Mouse (Mus musculus) left cerebral cortex, adult 11 months (tissue): ENCODE measurements around the gene Ptms.
"Not testable (repeated sequence)": the region's sequence is repeated elsewhere in the genome, so short reads cannot be mapped to it uniquely, and the experiment has no call there.

Experiments
- DNase-seq: peaks from one replicate; pipeline ENCODE4 v3.0.0; 2022; ENCODE audit warnings: low spot score

Gene Ptms

DNA sequence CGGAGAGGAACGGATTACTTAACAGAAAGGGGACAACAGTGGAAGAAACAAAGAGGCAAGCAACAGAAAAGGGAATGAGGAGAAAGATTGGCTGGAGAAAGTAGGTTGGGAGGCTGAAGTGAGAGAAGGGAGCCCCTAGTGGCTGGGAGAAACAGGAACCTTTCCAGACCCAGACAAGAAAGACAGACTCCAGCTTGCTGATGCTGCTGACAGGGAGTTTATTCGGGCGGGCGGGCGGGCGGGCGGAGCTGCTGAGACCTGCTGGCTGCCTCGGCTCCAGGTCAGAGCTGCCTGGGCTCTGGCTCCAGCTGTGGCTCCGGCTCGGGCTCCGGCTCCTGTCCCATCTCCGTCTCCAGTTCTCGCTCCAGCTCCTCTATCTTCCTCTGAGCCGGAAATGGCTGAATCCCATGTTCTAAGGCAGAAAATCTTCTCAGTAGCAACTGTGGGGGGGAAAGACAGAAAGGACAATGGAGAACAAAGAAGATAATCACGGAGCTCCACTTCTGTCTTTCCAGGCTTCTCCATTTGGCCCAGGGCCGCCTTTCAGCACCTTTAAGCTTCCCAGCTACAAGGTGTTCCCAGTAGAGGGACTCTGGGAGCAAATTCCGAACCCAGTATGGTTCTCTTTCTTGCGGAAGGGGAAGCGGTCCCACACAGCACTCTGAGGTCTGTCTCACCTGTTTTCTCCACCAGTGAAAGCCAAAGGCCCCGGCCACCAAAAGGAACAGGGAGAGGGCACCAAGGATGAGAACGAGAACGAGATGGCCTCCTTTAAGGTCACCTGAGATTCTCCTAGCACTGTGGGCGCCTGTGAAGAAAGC lies 15.5 kb downstream of the Ptms start:
- DNase-seq, result peak; percentile 84

DNA sequence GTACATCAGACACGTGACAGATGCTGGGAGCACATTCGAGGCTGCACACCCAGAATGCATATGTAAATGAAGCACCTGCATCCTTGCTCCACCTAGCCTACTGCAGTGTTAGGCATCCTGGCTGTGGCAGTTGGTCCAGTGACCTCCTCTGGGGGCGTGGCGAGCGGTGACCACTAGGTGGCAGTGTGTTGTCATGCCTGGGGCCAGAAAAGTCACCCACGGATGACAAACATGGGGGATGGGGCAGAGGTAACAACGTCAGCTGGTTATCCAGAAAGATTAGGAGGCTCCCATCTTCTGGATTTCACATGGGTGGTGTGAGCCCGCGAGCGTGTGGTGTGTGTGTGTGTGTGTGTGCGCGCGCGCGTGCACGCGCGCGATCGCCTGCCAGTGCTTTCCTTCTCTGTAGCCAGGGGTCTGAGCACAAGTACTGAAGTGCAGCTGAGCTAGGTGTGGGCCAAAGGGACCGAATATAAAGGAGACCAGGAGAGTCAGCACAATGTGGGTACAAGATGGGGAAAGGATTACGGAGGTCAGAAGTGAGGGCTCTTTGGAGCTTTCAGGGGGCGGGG lies 16.2 kb downstream of the Ptms start:
- DNase-seq, result peak; percentile 89

DNA sequence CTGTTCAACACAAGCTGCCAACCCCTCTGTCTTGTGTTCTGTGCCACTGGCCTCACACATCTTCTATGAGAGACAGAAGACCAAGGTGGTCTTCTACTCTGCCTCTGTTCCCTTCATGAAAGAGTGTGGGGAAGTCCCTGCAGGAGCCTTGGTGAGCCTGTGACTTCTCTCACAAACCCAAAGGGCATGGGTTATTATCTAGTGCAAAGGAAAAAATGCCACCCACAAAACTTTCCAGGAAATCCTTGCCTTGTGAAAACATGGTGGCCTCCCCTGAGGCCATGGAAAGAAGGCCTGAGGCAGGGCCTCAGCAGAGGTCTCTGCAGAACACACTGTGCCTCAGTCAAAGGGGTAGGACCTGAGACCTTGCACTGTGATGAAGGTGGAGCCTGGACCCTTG lies 18.1 kb downstream of the Ptms start:
- DNase-seq, result no peak

DNA sequence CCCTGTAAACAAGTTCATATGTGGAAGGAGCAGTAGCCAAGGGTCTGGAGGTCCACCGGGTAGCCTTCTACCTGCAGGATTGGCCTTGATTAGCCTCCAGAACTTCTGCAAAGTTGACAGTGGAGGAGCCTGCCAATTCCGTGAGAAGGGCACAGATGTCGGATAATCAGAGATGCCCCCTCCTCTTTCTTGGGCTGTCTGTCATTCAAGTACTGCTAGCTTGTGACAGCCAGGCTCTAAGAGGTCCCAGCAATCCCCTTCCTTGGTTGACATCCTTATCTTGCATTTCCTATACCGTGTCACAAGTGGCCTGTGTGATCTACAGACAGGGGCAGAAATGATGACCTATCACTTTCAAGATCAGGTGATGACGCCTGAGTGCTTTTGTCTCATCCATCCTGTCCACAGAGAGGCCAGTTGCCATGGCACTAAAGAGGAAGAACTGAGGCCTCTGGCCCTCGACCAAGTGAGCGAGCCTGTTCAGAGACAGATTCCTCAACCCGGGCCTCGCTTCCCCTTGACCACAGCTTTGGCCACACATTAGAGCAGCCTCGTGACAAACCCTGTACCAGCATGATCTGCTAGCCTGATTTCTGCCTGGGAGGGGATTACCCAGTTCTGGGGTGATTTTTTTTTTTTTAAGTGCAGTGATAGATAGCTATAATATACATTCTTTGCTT lies 19.0 kb downstream of the Ptms start:
- no peak for DNase-seq

DNA sequence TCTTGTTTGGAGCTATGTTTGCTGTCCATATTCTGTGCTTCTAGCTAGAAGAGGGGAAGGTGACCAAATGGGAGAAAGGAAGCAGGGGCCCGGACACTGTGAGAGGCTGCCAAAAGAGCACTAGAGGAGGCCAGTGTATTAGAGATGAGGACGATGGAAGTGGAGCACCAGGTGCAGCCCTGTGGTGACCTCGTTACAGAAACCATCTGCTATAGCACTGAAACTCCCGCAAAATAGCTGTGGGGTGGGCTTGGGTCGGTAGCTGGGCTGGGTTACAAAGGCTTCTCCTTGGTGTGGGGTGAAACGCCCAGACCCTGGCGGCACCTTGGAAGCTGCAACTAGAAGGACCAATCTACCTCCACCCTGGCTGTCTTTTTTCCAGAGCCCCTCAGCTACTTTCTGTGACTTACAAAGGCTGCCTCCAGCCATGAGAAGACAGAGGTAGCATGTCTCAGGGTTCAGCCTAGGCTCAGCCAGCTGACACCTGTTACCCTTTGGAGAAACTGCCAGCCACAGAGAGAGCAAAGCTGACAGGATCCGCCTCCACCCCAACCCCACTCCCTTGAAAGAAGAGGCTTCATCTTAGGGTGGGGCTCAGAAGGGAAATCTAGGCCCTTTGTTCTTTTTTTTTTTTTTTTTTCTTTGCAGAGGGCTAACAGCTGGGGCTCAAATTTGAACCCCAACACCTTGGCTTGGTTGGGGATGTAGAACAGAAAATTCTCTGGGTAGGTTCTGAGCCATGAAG lies 19.7 kb downstream of the Ptms start:
- DNase-seq, result no peak

DNA sequence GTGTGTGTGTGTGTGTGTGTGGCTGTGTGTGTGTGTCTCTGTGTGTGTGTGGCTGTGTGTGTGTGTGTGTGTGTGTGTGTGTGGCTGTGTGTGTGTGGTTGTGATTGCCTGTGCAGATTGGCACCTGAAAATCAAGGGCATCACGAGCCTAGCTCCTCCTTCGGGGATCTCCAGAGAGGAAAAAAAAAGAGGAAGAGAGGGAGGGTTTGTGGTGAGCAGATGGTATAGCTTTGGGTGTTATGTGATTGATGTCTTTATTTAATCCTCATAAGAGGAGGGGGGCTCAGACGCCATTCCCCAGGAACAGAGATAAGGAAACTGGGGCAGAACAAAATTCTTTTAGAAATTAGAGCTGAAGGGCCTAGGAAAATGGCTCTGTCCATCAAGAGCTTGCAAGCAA lies 21.5 kb downstream of the Ptms start:
- no peak for DNase-seq

DNA sequence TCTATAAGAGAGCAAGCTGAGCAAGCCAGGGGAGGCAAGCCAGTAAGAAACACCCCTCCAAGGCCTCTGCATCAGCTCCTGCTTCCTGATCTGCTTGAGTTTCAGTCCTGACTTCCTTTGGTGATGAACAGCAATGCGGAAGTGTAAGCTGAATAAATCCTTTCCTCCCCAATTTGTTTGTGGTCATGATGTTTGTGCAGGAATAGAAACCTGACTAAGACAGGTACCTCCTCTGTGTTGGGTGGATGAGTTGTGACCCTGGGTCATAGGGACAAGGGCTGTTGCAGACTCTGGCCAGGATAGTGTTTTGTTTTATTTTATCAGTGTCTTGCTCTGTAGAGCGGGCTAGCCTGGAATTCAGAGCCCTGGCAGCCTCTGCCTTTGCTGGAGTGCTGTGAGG lies 25.8 kb downstream of the Ptms start:
- not testable (repeated sequence) for DNase-seq

DNA sequence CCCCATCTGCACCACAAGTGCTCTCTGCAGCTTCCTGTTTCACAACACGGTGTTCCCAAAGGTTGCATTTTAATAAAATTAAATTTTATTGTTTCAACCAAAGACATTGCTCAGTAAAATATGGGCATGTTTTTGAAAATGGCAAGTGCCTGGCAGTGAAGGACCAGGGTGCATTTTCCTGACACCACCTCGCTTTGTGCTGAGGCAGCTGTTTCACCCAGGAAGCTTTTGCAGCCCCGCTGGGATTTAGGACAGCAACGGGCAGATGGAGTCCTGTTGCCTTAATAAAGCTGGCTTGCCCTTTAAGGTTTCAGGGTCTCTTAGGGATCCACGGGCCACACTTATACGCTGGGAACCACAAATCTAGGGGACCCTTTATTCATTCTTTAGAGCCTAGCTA lies 28.9 kb downstream of the Ptms start:
- no peak for DNase-seq

DNA sequence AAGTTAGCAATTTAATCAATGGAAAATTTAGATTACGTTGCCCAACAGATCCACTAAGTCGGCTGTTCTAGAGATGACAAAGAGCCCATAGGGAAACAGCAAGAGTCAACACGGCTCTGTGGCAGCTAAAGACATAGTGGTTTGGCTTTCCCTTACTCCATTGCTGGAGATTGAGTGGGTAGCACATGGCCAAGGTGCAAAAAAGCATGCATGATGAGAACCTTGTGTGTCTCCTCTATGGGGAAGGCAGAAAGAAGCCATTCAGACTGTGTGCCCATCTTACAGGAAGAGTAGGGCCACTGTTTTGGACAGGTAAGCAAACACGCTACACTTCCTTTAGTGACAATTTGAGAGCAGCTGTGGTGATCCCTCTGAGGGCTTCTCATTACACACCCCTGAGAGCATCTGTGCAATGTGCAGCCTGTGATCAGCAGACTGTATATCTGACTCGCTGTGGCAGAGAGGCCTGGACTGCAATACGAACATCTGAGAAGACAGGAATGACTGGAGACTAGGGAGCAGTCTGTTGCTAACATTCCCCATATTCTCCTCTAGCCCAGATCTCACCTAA lies 31.3 kb downstream of the Ptms start:
- DNase-seq, result no peak

DNA sequence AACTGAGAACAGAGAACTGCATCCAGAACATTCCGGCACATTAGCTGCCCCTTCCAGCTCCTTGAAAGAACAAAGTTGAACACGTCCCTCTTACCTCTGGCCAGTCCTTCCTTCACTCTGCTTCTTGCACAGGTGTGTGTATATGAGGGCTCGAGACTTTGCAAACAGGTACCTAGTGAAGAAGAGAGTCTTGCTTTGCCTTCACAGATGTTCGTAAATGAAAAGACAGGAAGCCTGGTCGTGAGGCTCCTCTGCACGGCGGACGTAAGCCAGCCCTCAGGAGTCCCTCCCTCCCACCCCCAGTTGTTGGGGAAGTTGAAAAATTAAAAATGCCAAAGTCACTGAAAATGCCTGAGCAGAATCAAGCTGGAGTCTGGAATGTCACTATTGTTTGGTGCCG lies 31.9 kb downstream of the Ptms start, which contains the start of gene Cd4:
Gene Cd4, minus strand, starts transcription at position 236 of the 400 bp plus-strand sequence.
- DNase-seq, result no peak

DNA sequence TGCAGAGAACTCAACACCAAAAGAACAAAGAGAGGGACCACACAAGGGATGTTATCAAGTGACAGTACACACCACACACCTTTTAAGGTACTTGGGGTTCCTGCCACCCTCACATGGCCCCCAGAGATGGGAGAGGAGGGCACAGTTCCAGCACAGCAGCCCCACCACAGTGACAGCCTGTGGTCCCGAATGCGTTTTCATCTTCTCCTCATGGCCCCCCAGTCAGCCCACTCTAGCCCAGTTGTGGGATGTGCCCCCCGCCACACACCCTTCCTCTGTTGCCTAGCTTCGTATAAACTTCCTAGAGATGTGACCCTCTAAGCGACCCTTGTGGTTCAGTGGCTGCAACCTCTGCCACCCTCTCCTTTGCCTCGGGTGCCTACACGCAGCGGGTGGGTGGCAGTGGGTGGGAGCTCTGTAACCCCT lies 33.9 kb downstream of the Ptms start:
- DNase-seq, result no peak

DNA sequence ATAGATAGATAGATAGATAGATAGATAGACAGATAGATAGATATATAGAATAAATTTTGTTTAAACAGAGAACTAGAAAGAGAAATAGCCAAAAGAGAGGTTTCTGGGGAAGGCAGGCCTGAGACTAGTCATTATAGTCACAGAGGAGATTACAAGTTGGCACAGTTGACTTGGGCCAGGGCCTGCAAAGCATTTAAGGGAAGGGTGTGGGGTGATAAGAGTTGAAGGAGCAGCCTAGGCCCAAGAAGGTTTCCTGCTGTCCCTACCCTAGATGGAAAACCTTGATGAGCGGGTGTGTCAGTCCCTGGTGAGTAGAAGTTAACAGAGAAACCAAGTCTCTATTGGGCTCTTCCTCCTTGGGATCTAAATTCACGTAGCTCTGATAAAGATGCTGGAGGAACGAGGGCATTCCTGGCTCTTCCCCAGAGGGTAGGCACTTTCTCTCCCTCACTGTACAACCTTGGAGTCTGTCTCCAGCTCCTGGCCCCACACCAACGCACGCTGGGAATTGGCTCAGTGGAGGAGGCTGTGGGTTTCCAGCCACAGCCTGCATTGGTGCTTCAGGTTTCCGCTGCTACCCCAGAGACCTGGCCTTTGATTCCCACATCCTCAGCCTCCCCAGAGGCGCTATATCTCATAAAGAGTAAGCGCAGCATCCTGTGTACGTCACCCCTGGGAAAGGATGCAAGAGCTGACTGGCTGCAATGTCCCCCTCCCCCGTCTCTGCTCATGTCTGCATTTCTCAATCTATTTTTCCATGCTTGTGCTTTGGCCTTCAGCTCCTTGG lies 35.0 kb downstream of the Ptms start:
- no peak for DNase-seq

DNA sequence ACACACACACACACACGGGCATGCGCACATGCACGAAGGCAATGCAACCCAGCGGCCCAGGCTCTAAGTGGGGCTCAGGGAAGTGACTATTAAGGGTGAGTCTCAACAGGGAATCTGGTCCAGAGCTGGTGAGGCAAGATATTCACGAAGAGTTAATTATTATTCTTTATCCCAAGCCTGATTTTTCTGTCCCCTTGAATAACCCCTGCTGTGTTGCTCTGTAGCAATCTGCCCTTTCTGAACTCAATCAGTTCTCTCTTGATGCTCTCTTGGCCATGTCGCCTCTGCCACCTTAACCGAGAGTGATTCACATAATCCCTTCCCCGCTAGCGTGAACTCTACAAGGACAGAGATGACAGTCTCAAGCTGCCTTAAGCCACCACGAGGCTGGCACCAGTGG lies 36.6 kb downstream of the Ptms start:
- no peak for DNase-seq

DNA sequence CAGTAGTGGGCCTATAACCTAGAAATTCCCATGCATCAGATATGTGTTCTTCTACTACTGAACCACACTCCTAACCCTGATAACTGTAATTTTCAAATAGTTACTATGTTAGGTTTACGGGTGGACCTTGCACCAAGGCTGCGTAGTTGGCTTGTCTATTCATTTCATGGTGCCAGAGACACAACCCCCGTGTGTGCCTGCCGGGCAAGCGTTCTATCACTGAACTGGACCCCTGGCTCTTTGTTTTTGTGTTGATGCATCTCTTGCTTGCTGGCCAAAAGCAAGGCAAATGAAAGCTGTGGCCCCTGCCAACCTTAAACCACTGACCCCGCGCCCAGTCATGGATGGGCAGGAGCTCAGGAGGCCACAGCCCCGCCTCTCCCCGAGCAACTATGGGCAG lies 38.1 kb downstream of the Ptms start:
- no peak for DNase-seq

DNA sequence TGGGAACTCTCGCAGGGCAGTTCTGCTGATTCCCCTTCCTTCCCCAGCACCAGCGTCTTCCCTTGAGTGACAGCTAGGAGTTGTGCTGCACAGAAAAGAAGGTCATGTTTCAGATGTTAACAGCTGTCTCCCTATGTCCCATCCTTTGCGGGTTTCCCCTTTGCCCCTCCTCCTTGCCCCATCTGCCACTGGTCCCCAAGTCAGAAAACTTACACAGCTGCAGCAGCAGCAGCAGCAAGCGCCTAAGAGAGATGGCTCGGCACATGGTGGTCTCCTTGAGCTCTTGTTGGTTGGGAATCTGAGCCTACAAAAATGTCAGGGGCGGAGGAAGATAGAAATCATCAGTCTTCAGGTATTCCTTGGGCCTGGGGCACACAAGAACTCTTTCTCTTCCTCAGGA lies 40.5 kb downstream of the Ptms start:
- no peak for DNase-seq

DNA sequence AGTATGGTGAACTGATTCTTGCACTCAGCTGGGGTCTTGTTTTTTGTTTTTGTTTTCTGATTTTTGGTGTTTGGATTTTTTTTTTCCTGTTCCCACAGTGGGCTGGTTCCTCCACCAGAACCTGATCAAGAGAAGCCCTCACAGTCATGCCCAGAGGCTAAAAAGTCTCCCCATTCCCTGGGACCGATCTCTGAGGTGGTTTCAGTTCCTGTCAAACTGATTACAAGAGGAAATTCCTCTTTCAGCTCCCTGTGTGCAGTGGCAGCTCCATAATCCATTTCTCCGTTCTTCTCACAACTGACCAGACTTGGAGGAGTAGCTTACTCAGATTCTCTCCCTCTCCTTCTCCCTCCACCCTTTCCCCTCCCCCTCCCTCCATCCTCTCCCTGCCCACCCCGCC lies 45.6 kb downstream of the Ptms start:
- DNase-seq, result no peak

DNA sequence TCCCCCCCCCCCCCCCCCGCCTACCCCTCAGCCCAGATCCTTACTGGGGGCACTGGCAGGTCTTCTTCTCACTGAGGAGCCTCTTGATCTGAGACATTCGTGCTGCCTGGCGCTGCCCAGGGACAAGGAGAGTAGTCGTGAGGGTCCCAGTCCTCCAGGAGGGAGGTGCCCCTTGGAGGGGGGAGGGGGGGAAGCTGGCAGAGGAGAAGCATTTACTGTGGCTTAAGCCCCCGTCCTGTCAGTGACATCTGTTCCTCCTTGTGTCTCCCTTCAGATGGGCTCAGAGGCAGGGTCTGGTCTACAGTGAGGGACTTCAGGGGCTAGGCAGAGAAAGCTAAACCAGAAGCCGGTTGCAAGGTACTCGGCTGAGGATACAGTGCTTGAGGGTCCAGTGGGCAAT lies 53.3 kb downstream of the Ptms start:
- no peak for DNase-seq

DNA sequence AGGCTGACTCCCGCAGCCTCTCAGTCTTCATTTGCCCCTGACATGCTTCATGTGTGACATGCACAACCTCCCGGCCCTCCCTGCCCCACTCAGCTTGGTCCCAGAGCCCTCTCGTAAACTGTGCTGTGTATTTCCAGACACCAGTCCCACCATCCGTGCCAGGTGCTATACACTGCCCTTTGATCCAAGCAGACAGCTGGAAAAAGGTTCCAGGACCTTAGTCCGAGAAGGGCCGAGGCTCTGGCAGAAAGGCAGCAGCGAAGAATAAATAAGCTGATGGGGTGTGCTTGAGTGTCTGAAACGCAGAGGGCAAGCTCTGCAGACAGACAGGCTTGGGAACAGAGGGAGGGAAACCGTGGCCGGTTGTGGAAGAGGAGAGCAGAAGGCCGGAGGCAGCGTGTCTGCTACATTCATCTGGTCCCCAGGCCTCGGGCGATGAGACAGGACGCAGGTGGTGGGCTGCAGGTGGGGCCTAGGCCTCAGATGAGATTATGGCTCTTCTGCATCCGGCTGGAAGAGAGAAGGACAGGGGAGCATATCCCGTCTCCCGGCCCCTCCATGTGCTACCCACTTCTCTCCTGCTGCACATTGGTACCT lies 54.0 kb downstream of the Ptms start:
- no peak for DNase-seq
